Mouse (Mus musculus) left cerebral cortex, postnatal 14 days (tissue): Measurements from ENCODE around the gene Znrf2. TPM values are rescaled to one million over a fixed set of nuclear protein-coding genes. Genes with fewer than 3 reads are reported as not detected.
"Not testable (repeated sequence)": the region's sequence is repeated elsewhere in the genome, so short reads cannot be mapped to it uniquely, and the experiment has no call there.

Experiments used
- DNase-seq, 2 experiments: peaks; one replicate each; pipeline ENCODE4 v3.0.0; 2021 to 2022; ENCODE audit warnings: low spot score in 2 of 2, mixed read lengths in 1 of 2
- intact Hi-C: fragments of 180-260 bp; cut with DNase I; formaldehyde crosslinking; loops from one replicate; pipeline ENCODE4 v1.15.1; 2025
- total RNA-seq, 2 experiments: library from RNA; stranded (reverse); gene quantifications; 2 replicates each; pipeline ENCODE4 v1.2.3; 2021

The Znrf2 gene
- total RNA-seq, 2 experiments from 2014 or later, result 19.4 to 21.8 TPM

DNA sequence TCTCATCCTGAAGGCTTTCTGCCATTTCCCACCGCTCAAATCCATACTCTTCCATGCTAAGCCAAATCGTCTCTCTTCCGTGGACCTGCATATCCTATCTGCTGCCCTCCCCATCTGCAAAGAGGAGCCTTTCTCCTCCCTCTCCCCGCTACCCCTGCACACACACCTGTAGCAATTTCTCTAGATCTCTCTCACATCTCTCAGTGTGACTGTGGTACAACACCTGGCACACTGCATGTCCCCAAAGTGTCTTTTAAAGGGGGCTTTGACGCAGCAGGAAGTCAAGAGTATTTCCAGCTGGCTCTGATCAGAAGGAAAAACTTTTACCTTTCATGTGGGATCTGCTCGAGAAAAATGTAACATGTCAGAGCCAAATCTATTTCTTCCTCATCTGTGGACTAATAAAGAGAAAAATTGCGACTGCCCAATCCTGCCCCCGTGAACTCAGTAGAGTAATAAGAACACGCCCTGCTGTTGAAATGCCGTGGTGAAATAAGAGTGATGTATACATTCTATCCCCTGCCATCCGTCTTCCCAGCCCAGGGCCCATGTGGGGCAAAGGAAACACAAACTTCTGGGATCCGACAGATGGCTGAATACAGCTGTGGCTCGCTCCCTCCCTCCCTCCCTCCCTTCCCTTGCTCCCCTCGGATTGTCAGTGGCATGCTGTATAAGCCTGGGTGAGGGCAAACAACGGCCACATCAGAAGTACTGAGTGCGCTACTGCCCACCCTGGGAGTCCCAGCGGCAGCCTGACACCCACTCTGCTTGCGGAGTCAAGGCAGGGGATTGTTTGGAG, 12.5 kb upstream of the Znrf2 start:
- DNase-seq, result no peak
- intact Hi-C loops, result no loop called here

DNA sequence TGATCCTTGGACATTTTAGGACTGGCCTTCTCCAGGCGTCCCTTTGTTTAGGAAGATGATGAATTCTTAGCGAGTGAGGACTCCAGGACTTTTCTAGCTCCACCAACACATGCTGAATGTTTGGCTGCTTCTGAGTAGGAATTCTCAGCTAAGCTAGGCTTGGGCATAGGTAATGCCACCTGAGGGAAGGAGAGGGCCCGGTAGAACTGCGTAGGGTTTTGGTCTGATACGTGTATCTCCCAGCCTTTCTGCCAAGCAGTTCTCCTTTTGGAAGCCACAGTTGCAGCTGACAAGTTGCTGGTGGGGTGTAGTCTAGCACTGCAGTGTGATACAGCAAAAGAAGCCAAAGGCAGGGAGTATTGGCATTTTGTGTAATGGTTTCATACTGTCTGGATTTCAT, 10.9 kb upstream of the Znrf2 start:
- intact Hi-C loops, result no loop called here

GRCm38 (mm10) chr6:54809531-54810313, 7.0 kb upstream of the Znrf2 start:
- intact Hi-C loops, result loop anchor here (10.0 kb wide), 1 partner anchor 355 kb away; no protein-coding TSS in a partner anchor
- DNase-seq, result peak; percentile 51 to 58

More for the DNA sequence above, 10.9 kb upstream of the Znrf2 start:
- DNase-seq, result no peak

- no peak for DNase-seq
- intact Hi-C loops, result loop anchor here (10.0 kb wide), 1 partner anchor 355 kb away; no protein-coding TSS in a partner anchor
Measured at GRCm38 (mm10) chr6:54810314-54810646, 6.4 kb upstream of the Znrf2 start.

- peak; percentile 74 to 83 for DNase-seq
Measured at GRCm38 (mm10) chr6:54811546-54812250, 5.0 kb upstream of the Znrf2 start.

GRCm38 (mm10) chr6:54812276-54812675, 4.4 kb upstream of the Znrf2 start:
- no peak for DNase-seq
- intact Hi-C loops, result loop anchor here (10.0 kb wide), 1 partner anchor 353 kb away; no protein-coding TSS in a partner anchor

More at GRCm38 (mm10) chr6:54811546-54812250, 5.0 kb upstream of the Znrf2 start:
- intact Hi-C loops, result loop anchor here (10.0 kb wide), 1 partner anchor 353 kb away; no protein-coding TSS in a partner anchor

DNA sequence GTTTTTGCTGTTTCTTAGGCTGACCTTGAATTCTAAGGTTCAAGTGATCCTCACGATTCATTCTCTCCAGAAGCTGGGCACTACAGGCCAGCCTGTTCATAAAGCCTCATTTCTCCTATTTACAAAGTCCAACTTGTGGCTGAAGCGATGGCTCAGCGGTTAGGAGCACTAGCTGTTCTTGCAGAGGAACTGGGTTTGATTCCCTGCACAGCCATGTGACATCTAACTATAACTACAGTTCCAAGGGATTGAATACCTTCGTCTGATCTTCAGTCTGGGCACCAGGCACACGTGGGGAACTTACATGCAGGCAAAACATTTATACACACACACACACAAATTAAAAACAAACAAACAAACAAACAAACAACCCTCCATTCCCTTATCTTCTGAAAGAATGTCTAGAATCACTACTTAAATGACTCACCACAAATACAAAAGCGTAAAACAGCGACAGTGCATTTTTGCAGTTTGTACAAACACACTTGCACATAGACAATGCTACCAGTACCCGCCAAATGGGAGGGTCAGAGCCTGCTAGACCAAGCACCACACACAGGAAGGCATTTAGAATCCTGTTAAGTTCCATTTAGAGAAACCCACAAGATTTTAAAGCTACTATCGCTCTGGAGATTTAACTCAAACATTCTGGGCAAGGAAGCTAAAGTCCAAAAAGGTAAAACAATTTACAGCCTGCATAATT, 1.1 kb upstream of the Znrf2 start:
- DNase-seq, result no peak
- intact Hi-C loops, result loop anchor here (2.0 to 10.0 kb wide), 3 partner anchors 113 to 349 kb away; partner anchors contain the start of gene Ggct

GRCm38 (mm10) chr6:54817266-54817767, 601 bp downstream of the Znrf2 start:
- peak; percentile 34 for DNase-seq
- intact Hi-C loops, result loop anchor here (2.0 to 10.0 kb wide), 3 partner anchors 115 to 347 kb away; partner anchors contain the start of gene Ggct

DNA sequence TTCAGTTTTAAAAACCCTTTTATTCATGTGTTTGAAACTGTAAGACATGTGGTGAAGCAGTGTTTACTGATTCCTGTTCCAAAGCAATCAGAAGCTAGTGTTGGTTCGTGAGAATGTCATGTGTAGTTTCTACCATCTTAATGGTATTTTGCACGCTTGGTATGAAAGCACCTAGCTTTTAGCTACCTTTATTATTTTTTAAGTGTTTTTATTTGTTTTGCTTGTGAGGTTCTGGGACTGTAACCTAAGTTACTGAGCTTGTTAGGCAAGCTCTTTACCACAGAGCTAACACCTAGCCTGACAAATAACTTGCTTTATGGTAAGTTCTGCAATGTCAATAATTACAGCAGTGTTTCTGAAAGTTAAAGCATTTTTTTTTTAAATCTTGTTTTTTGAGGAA, 1.7 kb downstream of the Znrf2 start:
- intact Hi-C loops, result loop anchor here (5.0 to 10.0 kb wide), 2 partner anchors 116 to 346 kb away; no protein-coding TSS in a partner anchor
- DNase-seq, result no peak

- no peak for DNase-seq
- intact Hi-C loops, result loop anchor here (5.0 to 10.0 kb wide), 2 partner anchors 117 to 346 kb away; no protein-coding TSS in a partner anchor
Measured at GRCm38 (mm10) chr6:54819272-54819671, 2.6 kb downstream of the Znrf2 start.

DNA sequence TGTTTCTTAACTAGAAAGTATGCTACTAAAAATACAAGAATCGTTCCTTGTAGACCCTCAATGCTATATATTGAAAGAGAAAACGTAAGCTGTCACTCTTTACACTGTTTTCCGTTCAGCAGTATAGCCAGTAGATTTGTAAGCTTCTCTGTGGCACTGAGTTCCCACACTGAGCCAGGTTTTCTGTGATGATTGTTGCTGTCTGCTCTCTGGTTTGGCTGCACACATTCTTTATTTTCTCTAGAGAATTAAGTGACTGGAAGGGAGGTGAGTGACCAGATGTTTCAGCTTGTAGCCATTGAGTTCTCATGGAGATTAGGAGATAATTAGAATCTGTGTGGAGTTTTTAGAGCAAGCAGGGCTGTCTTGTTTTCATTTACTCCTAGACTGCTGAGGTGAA, 3.0 kb downstream of the Znrf2 start:
- intact Hi-C loops, result loop anchor here (5.0 to 10.0 kb wide), 2 partner anchors 117 to 345 kb away; no protein-coding TSS in a partner anchor
- DNase-seq, result no peak

DNA sequence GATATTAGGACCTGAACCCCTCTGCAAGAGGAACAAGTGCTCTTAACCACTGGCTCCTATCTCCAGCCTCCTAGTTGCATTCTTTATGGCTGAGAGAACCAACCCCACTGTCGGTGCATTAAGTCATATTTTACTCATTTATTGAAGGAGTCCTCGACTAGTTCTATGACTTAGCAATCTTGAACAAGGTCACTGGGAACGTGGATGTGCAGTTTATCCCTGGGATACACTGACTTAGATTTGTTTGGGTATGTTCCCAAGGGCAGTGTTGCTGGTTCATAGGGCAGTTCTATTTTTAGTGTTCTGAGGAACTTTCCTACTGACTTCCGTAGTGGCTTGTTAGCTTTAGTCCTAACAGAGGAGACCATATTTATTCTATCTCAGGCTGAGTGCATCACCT, 5.6 kb downstream of the Znrf2 start:
- intact Hi-C loops, result no loop called here
- no peak for DNase-seq

GRCm38 (mm10) chr6:54824561-54824960, 7.8 kb downstream of the Znrf2 start:
- intact Hi-C loops, result not testable (repeated sequence)

DNA sequence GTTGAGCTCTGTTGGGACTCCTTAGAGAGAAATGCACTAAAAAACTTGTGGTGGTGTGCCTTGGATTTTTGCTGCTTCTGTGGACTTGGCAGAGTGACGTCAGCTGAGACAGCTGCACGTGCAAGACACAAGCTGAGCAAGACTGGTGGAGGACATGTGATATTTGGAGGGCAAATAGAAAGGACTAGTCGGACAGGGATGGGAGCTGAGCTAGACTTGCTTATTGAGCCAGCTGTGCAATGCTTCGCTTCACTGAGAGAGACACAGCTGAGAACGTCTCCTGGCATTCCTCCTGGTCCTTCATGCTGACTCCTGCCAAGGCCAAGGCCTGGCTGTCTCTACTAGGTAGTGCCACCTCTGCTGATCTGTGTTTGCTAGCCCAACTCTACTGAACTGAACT, 10.8 kb downstream of the Znrf2 start:
- DNase-seq, result no peak
- intact Hi-C loops, result no loop called here

More at GRCm38 (mm10) chr6:54824561-54824960, 7.8 kb downstream of the Znrf2 start:
- DNase-seq, result not testable (repeated sequence)

DNA sequence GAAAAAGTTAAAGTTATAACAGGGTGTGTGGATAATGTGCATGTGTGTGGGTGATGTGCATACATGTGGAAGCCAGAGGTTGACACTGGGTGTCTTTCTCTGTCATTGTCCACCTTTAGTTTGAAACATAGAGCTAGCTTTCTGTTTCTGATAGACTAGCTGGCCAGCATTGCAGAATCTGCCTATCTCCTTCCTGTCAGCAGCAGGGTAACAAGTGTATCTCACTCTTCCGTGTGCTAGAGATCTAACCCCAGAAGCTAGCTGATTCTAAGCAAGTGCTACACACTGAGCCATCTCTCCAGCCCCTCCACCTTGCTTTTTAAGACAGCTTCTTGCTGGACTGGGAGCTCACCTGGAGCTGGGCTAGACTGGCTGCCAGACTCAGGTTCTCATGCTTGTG, 11.6 kb downstream of the Znrf2 start:
- DNase-seq, result no peak
- intact Hi-C loops, result no loop called here

GRCm38 (mm10) chr6:54830048-54830772, 13.5 kb downstream of the Znrf2 start:
- intact Hi-C loops, result no loop called here
- no peak for DNase-seq

GRCm38 (mm10) chr6:54831069-54831720, 14.5 kb downstream of the Znrf2 start:
- no peak for DNase-seq
- intact Hi-C loops, result no loop called here
